Mouse (Mus musculus) embryo, embryonic 10 days (tissue): Measurements from ENCODE around the gene Dennd4b.
"Not testable (repeated sequence)": the region's sequence is repeated elsewhere in the genome, so short reads cannot be mapped to it uniquely, and the experiment has no call there.

Experiments
- DNase-seq: peaks from one replicate; pipeline ENCODE4 v3.0.0-alpha.2; 2015; ENCODE audit warnings: low spot score

Gene Dennd4b

DNA sequence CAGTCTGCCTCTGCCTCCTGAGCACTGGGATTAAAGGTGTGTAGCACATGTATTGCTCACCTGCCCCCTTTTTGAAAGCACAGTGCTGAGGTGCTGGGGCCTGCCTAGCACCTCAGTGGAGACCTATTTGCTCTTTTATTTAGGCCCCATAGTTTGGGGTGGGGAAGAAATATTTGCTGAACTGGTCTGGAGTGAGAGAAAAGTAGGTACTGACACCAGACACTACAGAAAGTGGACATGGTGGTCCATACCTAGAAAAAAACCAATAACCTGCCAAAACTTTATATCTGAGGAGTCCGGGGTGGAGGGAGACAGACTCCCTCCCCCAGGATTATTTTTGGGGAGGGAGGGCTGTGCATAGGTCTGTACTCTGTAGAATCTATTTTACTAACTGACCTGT lies 11.8 kb upstream of the Dennd4b start:
- DNase-seq = not testable (repeated sequence)

DNA sequence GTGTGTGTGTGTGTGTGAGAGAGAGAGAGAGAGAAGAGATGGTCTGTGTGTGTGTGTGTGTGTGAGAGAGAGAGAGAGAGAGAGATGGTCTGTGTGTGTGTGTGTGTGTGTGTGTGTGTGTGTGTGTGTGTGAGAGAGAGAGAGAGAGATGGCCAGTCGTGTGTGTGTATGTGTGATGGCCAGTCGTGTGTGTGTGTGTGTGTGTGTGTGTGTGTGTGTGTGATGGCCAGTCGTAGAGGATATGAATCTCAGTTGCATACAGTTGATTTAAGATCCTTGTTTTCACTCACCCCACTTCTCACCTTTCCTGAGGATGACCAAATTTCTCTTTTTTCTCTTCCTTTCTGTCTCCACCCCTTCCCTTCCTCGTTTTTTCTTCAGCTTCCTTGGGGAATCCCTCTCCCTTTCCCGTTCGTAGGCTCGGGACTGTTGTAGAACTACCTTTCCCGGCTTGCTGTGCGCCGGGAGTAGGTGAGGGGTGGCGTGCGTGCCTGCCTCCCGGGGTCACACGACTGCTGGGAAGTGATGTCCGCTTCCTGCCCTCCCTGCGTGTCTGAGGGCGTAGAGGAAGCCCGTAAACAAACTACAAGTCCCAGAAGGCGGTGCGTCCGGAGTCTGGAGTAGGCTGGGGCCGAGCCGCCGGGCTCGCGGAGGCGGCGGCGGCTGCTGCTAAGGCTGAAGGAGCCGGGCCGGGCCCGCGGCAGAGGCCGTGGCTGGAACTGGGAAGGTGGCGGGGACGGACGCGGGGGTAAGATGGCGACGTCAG lies 11.1 kb upstream of the Dennd4b start, which contains the start of gene Crtc2:
Gene Crtc2 (plus strand): TSS at position 511 of the 766 bp plus-strand sequence.
- peak; percentile 98 for DNase-seq

DNA sequence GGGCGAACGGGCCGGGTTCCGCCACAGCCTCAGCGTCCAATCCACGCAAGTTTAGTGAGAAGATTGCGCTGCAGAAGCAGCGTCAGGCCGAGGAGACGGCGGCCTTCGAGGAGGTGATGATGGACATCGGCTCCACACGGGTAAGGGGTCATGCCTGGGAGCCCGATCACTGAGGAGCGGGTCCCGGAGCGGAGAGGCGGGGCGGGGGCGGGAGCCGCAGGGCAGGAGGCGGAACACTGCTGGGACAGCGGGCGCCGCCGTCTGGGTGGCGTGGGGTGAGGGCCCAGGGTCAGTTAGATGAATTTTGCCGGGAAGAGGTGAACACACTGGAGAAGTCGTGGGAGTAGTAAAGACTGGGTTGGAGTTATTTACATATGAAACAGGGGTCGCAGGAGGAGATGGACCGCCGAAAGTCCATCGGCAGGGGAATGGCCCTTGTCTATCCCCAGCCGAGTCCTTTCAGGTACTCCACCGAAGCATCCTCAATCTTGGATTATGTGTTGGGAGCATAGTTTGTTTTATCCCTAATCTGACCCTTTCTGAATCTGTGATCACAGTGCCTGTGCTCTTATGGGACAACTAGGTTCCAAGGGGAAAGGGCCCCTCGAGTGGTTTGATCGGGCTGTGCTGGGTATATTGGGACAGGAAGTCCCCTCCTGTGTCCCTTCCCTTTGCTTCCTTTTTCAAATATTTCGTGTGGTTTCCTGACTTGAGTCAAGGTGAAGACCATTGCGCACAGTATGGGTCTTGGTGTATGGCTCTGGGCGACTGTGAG lies 10.4 kb upstream of the Dennd4b start:
- DNase-seq = peak; percentile 76

DNA sequence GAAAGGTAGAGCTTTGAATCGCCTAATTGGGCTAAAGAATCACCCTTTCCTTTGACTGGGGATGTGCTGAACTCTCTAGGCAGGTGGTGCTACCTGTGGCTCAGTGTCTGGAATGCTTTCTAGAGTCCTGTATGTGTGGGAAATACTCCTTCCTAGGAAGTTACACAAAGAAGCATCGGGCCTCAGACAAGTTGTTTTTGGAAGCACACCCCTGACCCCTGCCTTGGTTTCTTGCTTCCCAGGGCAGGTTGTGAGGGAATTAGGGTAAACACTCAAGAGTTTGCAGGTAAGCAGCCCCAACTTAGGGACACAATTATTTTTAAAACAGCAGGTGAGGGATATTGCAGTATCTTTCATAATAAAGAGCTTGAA lies 9.8 kb upstream of the Dennd4b start:
- DNase-seq = no peak

DNA sequence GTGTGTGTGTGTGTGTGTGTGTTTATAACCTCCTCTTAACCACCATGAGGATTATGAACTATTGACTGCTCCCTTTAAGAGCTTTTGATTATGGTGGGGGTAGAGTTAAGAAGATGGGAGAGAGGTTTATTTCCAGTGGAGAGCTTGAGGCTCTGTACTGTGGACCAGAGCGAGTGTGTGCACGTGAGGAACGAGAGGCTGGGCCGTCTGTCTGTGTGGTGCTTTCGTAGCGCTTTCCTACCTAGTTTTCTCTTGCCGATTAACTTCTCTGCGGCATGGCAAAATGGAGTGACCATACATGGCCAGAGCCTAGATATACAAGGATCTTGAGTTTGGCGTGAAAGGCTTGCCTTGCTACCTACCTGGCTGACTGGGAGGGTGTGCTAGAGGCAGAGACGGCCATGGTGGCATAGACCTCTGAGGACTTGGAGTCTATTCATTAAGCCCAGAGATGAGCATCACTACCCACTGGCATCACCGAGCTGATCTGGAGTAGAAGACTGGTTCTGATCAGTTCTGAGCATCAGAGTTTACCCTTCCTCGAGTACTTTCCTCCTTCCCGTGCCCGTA lies 9.1 kb upstream of the Dennd4b start:
- DNase-seq = no peak

DNA sequence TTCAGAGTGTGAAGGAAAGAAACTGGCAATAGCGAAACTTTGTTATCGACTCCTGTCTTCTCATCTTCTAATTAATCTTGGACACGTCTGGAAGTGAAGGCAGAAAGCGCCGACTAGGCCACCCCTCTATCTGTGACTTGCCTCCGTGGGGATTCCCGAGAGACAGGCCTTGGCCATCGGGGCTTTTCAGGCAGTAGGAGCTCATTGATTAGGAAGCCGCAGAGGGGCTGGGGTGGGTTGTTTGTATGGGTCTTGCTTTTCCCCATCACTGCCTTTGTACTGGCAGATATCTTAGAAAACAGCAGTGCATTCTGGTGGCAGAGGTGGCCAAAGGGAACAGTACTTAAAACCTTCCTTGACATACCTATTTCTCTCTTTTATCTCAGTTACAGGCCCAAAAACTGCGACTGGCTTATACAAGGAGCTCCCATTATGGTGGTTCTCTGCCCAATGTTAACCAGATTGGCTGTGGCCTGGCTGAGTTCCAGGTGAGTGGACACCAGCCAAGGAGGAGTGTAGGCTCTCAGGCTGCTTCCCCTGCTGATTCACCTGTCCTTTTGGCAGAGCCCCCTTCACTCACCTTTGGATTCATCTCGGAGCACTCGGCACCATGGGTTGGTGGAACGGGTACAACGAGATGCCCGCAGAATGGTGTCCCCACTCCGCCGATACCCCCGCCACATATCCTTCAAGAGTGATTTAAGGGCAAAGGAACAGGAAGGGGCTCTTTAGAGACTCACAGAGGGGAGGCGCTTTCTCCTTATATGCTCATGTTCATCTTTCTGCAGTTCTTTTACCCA lies 8.1 kb upstream of the Dennd4b start:
- DNase-seq = no peak

DNA sequence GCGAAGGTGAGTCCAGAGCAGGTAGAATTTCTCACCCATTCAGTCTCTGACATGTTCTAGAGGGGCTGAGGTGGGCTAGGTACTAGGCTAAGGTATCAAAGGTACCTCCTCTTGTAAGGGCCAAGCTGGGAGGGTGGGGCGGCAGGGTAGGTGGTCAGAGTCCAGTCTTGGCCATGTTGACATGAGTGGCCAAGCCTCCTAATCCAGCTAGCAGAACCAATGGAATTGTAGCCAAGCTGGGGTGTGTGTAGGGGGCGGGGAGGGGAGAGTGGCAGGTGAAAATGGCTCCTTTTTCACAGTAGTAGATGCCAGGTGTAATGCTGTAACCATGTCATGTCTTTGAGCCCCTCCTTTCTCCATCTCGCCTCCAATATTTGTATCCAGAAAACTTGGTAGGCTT lies 6.5 kb upstream of the Dennd4b start:
- DNase-seq = no peak

DNA sequence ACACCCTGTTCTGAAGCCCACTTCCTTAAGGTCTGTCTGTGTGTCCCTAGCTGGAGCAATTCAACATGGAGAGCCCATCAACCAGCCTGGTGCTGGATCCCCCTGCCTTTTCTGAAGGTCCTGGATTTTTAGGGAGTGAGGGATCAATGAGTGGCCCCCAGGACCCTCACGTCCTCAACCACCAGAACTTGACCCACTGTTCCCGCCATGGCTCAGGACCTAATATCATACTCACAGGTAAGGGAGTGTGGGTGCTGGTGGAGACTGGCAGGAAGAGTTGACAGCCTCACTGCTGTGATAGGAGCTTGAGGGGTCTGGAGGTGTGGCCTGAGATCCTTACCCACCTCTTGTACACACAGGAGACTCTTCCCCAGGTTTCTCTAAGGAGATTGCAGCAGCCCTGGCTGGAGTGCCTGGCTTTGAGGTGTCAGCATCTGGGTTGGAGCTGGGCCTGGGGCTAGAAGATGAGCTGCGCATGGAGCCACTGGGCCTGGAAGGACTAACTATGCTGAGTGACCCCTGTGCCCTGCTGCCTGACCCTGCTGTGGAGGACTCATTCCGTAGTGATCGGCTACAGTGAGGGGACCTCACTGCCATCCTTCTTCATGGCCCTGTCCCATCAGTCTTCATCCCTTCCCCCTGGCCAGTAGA lies 1.7 kb upstream of the Dennd4b start:
- no peak for DNase-seq

DNA sequence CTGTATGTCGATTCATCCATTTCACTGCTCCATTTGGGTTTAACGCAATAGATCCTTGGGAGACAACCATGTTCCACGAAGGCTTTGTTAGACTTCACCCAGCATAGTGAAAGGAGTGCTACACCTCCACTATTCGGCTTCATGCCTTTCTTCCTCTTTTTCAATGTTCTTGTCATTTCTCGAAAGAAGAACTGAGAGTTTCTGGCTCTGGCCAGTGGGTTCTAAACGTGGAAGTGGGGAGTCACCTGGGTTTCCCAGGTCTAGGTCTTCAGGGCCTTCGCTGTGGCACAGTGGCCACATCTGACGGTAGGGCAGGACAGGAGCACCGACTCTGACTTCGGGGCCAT lies 325 bp upstream of the Dennd4b start:
- no peak for DNase-seq

DNA sequence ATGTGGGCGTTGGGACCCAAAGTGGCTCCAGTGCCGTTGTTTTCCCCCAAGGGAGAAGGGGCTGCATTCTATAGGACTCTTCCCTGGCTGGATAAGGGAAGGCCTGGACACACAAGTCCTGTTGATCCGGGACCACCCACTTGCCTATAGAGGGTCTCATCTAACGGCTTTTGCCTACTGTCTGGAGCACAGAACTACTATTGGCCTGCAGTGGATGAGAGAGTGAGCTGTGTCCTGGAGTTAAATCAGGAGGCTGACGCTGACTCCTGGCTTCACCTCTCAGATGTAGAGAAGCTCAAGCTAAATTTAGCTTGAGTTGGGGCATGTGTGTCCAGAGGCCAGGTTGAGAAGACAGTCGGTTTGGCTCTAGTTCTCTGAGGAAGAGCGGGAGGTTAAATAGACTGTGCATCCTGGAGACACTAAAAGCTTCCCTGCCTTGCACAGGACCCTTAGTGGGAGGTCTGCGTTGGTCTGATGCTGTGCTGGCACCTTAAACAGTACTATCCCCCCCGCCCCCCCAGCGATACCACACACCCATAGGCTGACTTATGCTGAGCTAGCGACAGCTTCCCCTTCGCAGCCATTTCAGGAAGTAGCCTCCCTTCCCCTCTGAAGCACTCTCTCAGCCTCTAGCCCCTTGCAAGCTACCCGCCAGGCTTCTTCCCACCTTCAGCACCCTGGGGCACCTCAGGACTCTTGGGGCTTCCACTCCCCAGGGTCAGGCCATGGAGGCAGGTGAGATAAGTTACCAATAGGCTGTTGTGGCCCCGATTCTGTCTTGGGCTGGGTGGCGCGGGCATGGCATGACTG lies 1.2 kb downstream of the Dennd4b start:
- no peak for DNase-seq

DNA sequence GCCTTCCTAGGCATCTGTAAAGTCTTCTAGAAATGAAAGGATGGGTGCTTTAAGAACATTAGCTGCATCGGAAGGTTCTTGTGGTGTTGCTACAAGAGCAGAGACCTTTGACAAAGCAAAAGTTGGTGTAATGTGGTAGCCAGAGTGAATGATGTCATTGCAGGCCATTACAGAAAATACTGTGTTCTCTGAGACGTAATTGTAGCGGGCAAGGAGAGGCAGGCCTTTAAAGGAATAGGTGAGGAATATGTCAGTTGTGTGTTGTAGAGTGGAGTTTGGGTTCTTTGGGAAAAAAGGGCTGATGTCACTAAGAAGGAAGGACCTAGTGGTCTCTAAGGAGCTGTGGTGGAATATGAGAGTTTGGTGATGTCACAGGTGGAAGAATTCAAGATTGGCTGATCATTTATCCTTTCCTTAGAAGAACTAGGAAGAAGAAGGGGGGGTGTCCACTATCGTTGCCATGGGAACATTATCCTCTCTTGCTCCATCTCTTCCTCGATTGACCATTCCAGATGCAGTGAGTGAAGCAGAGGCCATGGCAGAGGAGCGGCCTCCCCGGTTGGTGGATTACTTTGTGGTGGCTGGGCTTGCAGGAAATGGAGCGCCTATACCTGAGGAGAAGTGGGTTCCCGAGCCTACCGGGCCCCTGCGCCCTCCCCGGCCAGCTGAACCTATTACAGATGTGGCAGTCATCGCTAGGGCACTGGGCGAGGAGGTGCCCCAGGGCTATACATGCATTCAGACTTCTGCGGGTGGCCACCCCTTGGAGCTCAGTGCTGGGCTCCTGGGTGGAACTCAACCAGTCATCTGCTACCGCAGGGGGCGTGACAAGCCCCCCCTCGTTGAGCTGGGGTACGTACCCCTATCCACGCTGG lies 2.2 kb downstream of the Dennd4b start:
- DNase-seq = no peak

DNA sequence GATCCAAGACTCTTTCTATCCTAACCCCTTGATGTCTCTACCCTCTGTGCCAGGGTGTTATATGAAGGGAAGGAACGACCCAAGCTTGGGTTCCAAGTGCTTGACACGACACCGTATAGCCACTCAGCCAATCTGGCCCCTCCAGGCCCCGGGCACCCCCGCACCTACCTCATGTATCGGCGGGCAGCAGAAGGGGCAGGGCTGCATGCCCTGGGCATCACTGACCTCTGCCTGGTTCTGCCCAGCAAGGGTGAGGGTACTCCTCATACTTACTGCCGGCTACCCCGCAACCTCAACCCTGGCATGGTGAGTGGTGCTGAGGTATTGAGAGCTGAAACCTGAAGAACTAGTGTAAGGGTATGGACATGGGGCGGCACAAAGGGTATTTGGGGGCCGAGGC lies 3.2 kb downstream of the Dennd4b start:
- DNase-seq = no peak

DNA sequence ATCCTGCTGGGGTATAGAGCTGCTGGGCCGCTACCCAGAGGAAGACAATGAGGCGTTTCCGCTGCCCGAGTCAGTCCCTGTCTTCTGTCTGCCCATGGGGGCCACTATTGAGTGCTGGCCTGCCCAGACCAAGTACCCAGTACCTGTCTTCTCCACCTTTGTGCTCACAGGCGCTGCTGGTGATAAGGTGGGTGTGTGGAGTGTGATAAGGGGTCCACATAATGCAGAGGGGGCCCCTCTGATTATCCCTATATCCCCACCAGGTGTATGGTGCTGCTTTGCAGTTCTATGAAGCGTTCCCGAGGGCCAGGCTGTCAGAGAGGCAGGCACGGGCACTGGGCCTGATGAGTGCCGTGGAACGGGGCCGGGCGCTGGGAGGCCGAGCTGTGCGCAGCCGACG lies 4.0 kb downstream of the Dennd4b start:
- no peak for DNase-seq

DNA sequence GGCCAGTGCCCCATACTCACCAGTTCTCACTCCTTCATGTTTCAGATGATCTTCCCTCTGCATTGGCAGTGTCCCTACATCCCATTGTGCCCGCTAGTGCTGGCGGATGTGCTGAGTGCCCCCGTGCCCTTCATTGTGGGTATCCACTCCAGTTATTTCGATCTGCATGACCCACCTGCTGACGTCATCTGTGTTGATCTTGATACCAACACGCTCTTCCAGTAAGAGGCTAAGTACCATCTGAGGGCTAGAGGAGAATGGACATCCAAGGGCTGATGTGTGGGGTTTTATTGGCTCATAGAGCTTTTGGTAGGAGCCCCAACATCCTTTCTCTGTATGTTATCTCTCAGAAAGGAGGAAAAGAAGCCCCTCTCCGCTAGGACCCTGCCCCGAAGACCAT lies 5.8 kb downstream of the Dennd4b start:
- no peak for DNase-seq

DNA sequence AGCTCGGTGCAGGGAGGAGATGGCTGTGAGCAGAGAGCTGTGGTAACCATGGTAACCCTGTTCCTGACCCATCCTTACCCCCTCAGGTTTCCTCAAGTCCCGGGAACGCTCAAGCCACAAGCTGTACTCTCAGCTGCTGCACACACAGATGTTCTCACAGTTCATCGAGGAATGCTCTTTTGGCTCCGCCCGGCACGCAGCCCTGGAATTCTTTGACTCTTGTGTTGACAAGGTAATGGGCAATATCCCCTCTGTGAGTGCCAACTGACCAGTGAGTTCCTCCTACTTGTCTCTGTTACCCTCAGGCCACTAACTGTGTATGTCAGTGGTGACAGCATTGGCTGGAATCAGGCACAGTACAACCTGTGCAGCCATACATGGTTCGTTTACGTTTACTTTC lies 7.2 kb downstream of the Dennd4b start:
- no peak for DNase-seq

DNA sequence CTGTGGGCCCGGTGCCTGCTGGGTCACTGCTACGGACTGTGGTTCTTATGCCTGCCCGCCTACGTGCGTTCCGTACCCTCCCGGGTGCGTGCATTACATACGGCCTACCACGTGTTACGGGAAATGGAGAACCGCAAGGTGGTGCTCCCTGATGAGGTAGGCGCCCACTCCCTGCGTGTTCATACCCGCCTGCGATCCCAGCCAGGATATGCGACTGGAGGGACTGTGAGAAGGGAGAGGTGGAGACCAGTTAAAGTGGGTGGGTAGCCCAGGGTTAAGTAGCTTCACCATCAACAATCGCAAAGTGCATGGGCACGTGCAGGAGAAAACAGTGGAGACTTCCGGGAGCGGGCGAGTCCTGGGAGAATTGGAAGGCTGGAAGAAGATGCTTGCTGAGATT lies 8.9 kb downstream of the Dennd4b start:
- DNase-seq = no peak

DNA sequence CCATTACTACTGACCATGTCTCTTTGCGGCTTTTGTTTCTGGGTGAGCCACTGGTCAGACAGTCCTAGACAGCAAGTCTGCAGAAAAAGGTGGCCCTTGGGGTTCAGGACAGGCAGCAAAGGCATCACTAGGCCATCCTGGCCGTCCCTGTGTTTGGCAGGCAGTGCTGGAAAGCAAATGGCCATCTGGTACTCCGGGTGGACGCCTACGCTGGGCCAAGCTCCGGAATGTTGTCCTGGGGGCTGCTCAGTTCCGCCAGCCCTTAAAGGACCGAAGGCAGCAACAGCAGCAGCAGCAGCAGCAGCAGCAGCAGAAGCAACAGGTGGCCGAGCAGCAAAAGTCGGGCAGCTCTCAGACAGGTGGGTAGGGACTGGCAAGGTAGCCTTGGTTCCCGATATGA lies 10.3 kb downstream of the Dennd4b start:
- DNase-seq = no peak

DNA sequence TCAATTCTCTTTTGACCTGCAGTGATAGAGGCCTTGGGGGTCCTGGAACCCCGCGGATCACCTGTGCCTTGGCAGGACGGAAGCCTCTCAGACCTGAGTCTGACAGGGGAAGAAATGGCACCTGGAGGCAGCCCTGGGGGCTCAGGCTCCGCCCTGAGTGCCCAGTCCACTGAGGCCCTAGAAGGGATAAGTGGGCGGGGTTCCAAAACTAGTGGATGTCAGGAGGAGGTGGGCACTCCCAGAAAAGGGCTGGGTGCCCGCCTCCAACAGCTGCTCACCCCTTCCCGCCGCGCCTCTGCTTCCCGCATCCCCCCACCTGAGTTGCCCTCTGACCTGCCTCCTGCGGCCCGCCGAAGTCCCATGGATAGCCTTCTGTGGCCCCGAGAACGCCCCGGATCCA lies 11.9 kb downstream of the Dennd4b start:
- DNase-seq = no peak

DNA sequence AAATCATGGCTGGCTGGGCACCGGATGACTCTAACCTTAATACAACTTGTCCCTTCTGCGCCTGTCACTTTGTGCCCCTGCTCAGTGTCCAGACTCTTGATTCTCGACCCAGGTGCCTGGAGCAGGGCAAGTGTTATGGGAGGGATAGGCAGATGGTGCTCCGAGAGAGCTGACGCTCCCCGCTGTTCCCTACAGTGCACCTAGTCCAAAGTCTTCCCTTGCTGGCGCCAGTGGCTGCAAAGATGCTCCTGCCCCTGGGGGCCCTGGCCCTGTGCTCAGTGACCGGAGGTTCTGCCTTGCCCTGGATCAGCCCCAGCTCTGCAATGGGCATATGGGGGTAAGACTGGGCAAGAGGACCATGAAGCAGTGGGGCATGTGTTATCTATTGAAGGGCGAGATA lies 12.8 kb downstream of the Dennd4b start:
- no peak for DNase-seq

DNA sequence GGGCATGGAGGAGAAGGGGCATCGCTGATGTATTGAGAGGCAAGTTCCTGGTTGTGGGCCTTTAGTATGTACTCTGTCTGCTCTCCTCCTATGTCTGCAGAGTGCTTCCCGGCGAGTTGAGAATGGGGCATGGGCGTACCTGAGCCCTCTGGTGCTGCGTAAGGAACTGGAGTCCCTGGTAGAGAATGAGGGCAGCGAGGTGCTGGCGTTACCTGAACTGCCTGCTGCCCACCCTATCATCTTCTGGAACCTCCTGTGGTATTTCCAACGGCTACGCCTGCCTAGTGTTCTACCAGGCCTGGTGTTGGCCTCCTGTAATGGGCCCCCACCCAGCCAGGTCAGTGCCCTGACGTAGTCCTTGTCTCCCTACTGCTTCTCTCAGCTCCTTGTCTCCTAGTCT lies 13.2 kb downstream of the Dennd4b start:
- no peak for DNase-seq
